Mouse (Mus musculus) testis, adult 2 months (tissue): Measurements from ENCODE around the gene Arhgap31.

Experiments used
- CTCF ChIP-seq: fragments of 200-500 bp; IDR thresholded peaks from 2 replicates; pipeline ENCODE4 v1.5.1; 2012; ENCODE audit warnings: low read depth, mild to moderate bottlenecking, inconsistent platforms, low read length, moderate library complexity; ENCODE audit not compliant: control insufficient read depth, insufficient read depth, insufficient replicate concordance
- POLR2A ChIP-seq: fragments of 200-500 bp; IDR thresholded peaks from 2 replicates; pipeline ENCODE4 v1.6.1; 2012; ENCODE audit warnings: low read depth, mild to moderate bottlenecking, inconsistent platforms, low read length, moderate library complexity; ENCODE audit not compliant: control insufficient read depth

DNA sequence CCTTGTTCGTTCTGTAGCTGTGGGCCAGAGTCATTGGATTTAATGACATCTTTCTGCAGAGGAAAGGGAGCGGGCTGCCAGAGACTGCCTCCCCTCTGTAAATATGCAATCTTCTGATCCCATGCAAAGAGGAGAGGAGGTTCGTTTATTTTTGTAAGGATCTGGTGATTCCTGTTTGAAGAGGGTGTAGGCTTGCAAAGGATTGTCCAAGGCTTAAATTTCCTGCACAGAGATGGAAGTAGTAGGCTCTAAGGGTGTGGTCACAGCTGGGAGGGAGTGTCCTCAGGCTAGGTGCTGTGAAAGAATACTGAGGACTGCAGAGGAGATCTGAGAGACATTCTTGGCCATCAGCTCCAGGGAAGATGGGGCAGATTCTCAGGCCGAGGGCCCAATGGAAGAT is 58.8 kb downstream of the Arhgap31 start:
- TF ChIP-seq CTCF (no peak), POLR2A (no peak)
